Mouse (Mus musculus) subcutaneous adipose tissue, adult 2 months (tissue): ENCODE data around the gene Optn. TPM values are rescaled to one million over a fixed set of nuclear protein-coding genes. Genes with fewer than 3 reads are reported as not detected.

Source experiments
- polyA plus RNA-seq: library from polyadenylated mRNA; depleted of rRNA; stranded (reverse); fragments of >200 nt; gene quantifications from 2 replicates; pipeline ENCODE4 v1.2.3, GENCODE M21; 2012; ENCODE audit warnings: low replicate concordance; rRNA removed

The Optn gene
- 5.2 and 13.9 TPM in 2 replicates for polyA plus RNA-seq

GRCm38 (mm10) chr2:5063299-5064205 is at the start of gene Optn:
Gene Optn, minus strand, starts transcription at chr2:5064051.

GRCm38 (mm10) chr2:5012491-5013324 is 51.1 kb downstream of the Optn start, which contains the start of gene Mcm10:
Gene Mcm10, minus strand, starts transcription at chr2:5012791.

GRCm38 (mm10) chr2:4975807-4976206 is 88.0 kb downstream of the Optn start, which contains the start of gene Ucma:
Gene Ucma, plus strand, starts transcription at chr2:4976122.

Other genes starting within 250 kb of the Optn start
- gene Sephs1, start 182.5 kb downstream of the Optn start, polyA plus RNA-seq, result 18.7 and 32.7 TPM in 2 replicates
- gene Phyh, start 145.0 kb downstream of the Optn start, polyA plus RNA-seq, result 70.9 and 201 TPM in 2 replicates
- gene Ucma, start 87.9 kb downstream of the Optn start, polyA plus RNA-seq, result not detected in 2 replicates
- gene Mcm10, start 51.3 kb downstream of the Optn start, polyA plus RNA-seq, result 0.64 and 5.4 TPM in 2 replicates
- gene Ccdc3, start 73.7 kb upstream of the Optn start, polyA plus RNA-seq, result 22.2 and 30.2 TPM in 2 replicates